Mouse (Mus musculus): ENCODE measurements around the gene Mal. TPM values are rescaled to one million over a fixed set of nuclear protein-coding genes. Genes with fewer than 3 reads are reported as not detected.
A peak's percentile ranks its signal among the peaks of the same experiment; 100 is the strongest.
"Not testable (repeated sequence)": the region's sequence is repeated elsewhere in the genome, so short reads cannot be mapped to it uniquely, and the experiment has no call there.

Mal gene
- total RNA-seq, 2 experiments from 2014 or later: 7.3 to 19.1 TPM

- no peak for DNase-seq (ENCODE audit: low spot score in 2 of 2)
These were observed 30.8 kb downstream of the Mal start for GRCm38 (mm10) chr2:127625659-127626058.

- no peak for DNase-seq (ENCODE audit: low spot score in 2 of 2)
These were observed 31.7 kb downstream of the Mal start for GRCm38 (mm10) chr2:127624786-127625185.

GRCm38 (mm10) chr2:127622065-127622464 lies 34.4 kb downstream of the Mal start:
- no peak for DNase-seq (ENCODE audit: low spot score in 2 of 2)

- DNase-seq (ENCODE audit: low spot score in 2 of 2): no peak
These were observed 37.2 kb downstream of the Mal start for GRCm38 (mm10) chr2:127619311-127619710.

- DNase-seq (ENCODE audit: low spot score in 2 of 2): no peak
These were observed 44.2 kb downstream of the Mal start for GRCm38 (mm10) chr2:127612288-127612687.

- no peak for DNase-seq (ENCODE audit: low spot score in 2 of 2)
These were observed 45.1 kb downstream of the Mal start for GRCm38 (mm10) chr2:127611386-127611785.

- no peak for DNase-seq (ENCODE audit: low spot score in 2 of 2)
These were observed 47.5 kb downstream of the Mal start for GRCm38 (mm10) chr2:127608986-127609385.

- no peak for DNase-seq (ENCODE audit: low spot score in 2 of 2)
These were observed 48.3 kb downstream of the Mal start for GRCm38 (mm10) chr2:127608234-127608633.

GRCm38 (mm10) chr2:127605203-127605602 lies 51.3 kb downstream of the Mal start:
- no peak for DNase-seq (ENCODE audit: low spot score in 2 of 2)

- not testable (repeated sequence) for DNase-seq (ENCODE audit: low spot score in 2 of 2)
These were observed 53.1 kb downstream of the Mal start for GRCm38 (mm10) chr2:127603383-127603782.

GRCm38 (mm10) chr2:127590840-127591239 lies 65.7 kb downstream of the Mal start:
- no peak for DNase-seq (ENCODE audit: low spot score in 2 of 2)

- DNase-seq (ENCODE audit: low spot score in 2 of 2): no peak
These were observed 66.3 kb downstream of the Mal start for GRCm38 (mm10) chr2:127590204-127590603.

- no peak for DNase-seq (ENCODE audit: low spot score in 2 of 2)
These were observed 67.6 kb downstream of the Mal start for GRCm38 (mm10) chr2:127588897-127589296.

- no peak for DNase-seq (ENCODE audit: low spot score in 2 of 2)
These were observed 69.0 kb downstream of the Mal start for GRCm38 (mm10) chr2:127587514-127587844.

GRCm38 (mm10) chr2:127586694-127587513 lies 69.6 kb downstream of the Mal start, which contains the start of the genes Zfp661 and Mrps5:
Zfp661 (minus strand) TSS chr2:127587094.
Mrps5 (plus strand) TSS chr2:127587222.
- DNase-seq (ENCODE audit: low spot score in 2 of 2): peak; percentile 68 to 75

- peak; percentile 67 to 84 for DNase-seq (ENCODE audit: low spot score in 2 of 2)
These were observed 72.0 kb downstream of the Mal start for GRCm38 (mm10) chr2:127584436-127584858.

Other genes starting within 250 kb of the Mal start
- under 1 TPM; 0.59 to 0.62 TPM for gene Gpat2, start 231.5 kb downstream of the Mal start, total RNA-seq (2021)
- 10 to 100 TPM; 42.8 to 47.2 TPM for gene Fahd2a, start 212.1 kb downstream of the Mal start, total RNA-seq (2021)
- gene Kcnip3, start 134.6 kb downstream of the Mal start, total RNA-seq (2021): 1 to 10 TPM; 5.1 to 5.4 TPM
- gene Prom2, start 115.2 kb downstream of the Mal start, total RNA-seq (2021): under 1 TPM; 0.34 to 0.81 TPM
- 1 to 10 TPM; 4.8 to 4.9 TPM for gene Zfp661, start 69.6 kb downstream of the Mal start, total RNA-seq (2021)
- gene Mrps5, start 69.5 kb downstream of the Mal start, total RNA-seq (2021): 100 to 1,000 TPM; 126 to 141 TPM
- 1 to 10 TPM; 3.1 to 3.5 TPM for gene Mall, start 73.2 kb upstream of the Mal start, total RNA-seq (2021)
- gene Nphp1, start 132.2 kb upstream of the Mal start, total RNA-seq (2021): 10 to 100 TPM; 37.6 to 42.6 TPM
- 10 to 100 TPM; 65.4 to 66.7 TPM for gene Mtln, start 135.8 kb upstream of the Mal start, total RNA-seq (2021)
- 10 to 100 TPM; 13.1 to 14.8 TPM for gene Bub1, start 175.2 kb upstream of the Mal start, total RNA-seq (2021)
- under 1 TPM; 0.20 to 0.42 TPM for gene Acoxl, start 182.2 kb upstream of the Mal start, total RNA-seq (2021)